Mouse (Mus musculus): ENCODE data around the gene Actr3. TPM values are rescaled to one million over a fixed set of nuclear protein-coding genes. Genes with fewer than 3 reads are reported as not detected.
"Not testable (repeated sequence)": the region's sequence is repeated elsewhere in the genome, so short reads cannot be mapped to it uniquely, and the experiment has no call there.

The Actr3 gene
- polyA plus RNA-seq, 1 experiment from 2014 or later: 223 TPM

DNA sequence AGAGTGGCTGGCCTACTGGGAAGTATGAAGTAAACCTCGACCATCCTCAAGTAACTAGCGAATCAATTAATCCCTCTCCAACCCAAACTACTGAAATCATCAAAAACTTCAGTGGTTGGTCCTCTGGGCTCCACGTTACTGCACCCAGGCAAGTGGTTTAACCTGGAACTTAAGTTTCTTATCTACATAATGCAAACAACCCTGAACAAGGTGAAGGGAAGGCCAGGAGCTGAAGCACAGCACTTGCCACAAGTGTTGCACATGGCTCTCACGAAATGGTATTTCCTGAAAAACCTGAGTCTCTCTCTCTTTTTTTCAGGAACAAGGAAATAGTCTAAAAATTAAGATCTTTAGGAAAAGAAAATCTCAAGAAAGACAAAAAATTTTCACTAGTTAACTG, 4.2 kb downstream of the Actr3 start:
- H3K36me3 ChIP-seq (replicated peaks): no peaks in the 10 kb centered on the region
- no peak for DNase-seq (ENCODE audit: extremely low spot score, low spot score)
- H3K27me3 ChIP-seq (ENCODE audit: poor library complexity, severe bottlenecking): no peaks in the 10 kb centered on the region
- no peak overlapping the region for H3K4me3 ChIP-seq
- H3K4me1 ChIP-seq: peaks cover 33% of the 10 kb centered on the region
- H3K9me3 ChIP-seq: no peaks in the 10 kb centered on the region
- WGBS: 87% methylated on average over 4 of the region's 4 CpGs
- H3K27ac ChIP-seq: no peak overlapping the region

DNA sequence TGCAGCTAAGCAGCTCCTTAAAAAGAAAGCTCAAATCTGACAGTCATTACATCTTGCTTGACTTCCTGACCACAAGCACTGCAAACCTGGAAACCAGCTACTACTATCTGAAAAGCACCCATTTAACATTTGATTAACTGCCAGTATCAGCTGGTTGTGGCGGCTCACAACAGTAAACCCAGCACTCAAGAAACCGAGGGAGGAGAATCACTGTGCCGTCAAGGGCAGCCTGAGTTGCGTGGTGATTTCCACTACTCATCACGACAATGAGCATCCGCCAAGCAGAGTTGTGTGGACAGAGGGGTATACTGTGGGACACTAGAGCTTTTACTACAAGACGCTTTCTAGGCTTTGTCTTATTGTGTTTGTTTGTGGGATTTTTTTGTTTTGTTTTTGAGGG, 4.8 kb downstream of the Actr3 start:
- H3K4me1 ChIP-seq: peaks cover 29% of the 10 kb centered on the region
- no peak overlapping the region for H3K27ac ChIP-seq
- DNase-seq (ENCODE audit: extremely low spot score, low spot score): no peak
- no peaks in the 10 kb centered on the region for H3K27me3 ChIP-seq (ENCODE audit: poor library complexity, severe bottlenecking)
- H3K36me3 ChIP-seq (replicated peaks): no peaks in the 10 kb centered on the region
- no peak overlapping the region for H3K4me3 ChIP-seq
- H3K9me3 ChIP-seq: no peaks in the 10 kb centered on the region
- WGBS: 74% methylated on average over 7 of the region's 7 CpGs

DNA sequence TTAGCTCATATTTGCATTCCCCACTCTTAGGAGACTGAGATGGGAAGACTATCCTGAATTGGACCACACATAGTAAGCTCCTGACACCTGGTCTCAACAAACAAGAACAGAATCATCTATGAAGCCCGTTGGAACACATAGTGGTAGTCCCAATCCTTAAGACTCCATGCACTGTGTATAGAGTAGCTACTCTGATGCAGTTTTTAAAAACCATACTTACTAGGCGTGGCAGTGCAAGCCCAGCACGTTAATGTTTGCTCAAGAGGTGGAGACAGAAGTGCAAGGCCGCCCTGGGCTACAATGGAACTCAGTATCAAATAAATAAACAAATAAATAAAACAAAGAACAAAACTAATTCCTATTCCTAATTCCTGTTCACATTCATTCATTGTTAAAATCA, 5.5 kb downstream of the Actr3 start:
- Histone ChIP-seq H3K4me1 (peaks cover 29% of the 10 kb centered on the region), H3K4me3 (no peak overlapping the region), H3K27me3 (ENCODE audit: poor library complexity, severe bottlenecking) (no peaks in the 10 kb centered on the region), H3K9me3 (no peaks in the 10 kb centered on the region), H3K27ac (no peak overlapping the region), H3K36me3 (replicated peaks) (no peaks in the 10 kb centered on the region)
- 95% methylated on average over 4 of the region's 4 CpGs for WGBS
- DNase-seq (ENCODE audit: extremely low spot score, low spot score): no peak

DNA sequence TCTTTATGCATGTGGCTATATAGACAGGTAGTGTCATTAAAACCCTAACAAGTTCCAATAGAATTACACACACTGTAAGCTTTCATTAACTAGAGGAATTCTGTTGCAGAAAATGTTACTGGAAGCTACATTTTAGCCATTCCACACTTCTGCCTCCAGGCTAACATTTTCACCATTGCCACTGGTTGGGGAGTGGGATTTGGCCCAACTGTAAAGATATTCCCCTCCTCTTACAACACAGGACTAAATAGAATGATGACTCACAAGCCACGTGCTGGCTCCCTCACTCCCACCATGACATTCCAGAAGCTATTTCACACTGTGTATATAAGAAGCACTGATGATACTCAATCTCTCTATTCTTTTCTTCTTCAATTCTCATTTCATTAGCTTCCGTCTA, 7.2 kb downstream of the Actr3 start:
- no peaks in the 10 kb centered on the region for H3K27me3 ChIP-seq (ENCODE audit: poor library complexity, severe bottlenecking)
- H3K4me1 ChIP-seq: peaks cover 19% of the 10 kb centered on the region
- H3K9me3 ChIP-seq: no peaks in the 10 kb centered on the region
- WGBS: 59% methylated on average over 2 of the region's 2 CpGs
- no peak overlapping the region for H3K27ac ChIP-seq
- H3K36me3 ChIP-seq (replicated peaks): no peaks in the 10 kb centered on the region
- H3K4me3 ChIP-seq: no peak overlapping the region
- DNase-seq (ENCODE audit: extremely low spot score, low spot score): no peak

DNA sequence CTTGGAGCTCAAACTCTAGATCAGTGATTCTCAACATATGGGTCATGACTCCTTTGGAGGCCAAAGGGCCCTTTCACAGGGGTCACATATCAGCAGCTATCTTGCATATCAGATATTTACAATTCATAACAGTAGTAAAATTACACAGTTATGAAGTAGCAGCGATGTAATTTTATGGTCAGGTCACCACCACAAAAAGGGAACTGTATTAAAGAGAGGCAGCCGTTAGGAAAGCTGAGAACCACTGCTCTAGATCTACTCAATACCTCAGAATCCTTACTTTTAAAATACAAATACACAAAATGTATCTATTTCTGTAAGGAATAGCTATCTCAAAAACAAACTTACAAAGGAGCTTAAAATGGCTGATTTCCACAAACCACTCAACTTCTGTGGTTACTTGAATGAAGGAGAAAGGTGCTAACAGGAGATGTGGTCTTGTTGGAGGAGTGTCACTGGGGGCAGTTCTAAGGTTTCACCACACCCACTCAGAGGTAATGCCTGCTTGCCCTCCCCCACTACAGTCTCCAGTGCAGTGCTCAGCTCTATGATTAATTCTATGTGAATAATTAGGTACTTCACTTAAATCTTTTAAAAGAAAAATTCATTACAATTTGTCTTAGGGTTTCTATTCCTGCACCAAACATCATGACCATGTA, 9.0 kb downstream of the Actr3 start:
- no peak for DNase-seq (ENCODE audit: extremely low spot score, low spot score)
- H3K9me3 ChIP-seq: no peaks in the 10 kb centered on the region
- H3K4me3 ChIP-seq: no peak overlapping the region
- peaks cover 10% of the 10 kb centered on the region; the same call in 1 of the 2 replicates for H3K4me1 ChIP-seq
- H3K27ac ChIP-seq: no peak overlapping the region
- H3K36me3 ChIP-seq (replicated peaks): no peaks in the 10 kb centered on the region
- 90% methylated on average over 2 of the region's 2 CpGs for WGBS
- no peaks in the 10 kb centered on the region for H3K27me3 ChIP-seq (ENCODE audit: poor library complexity, severe bottlenecking)

DNA sequence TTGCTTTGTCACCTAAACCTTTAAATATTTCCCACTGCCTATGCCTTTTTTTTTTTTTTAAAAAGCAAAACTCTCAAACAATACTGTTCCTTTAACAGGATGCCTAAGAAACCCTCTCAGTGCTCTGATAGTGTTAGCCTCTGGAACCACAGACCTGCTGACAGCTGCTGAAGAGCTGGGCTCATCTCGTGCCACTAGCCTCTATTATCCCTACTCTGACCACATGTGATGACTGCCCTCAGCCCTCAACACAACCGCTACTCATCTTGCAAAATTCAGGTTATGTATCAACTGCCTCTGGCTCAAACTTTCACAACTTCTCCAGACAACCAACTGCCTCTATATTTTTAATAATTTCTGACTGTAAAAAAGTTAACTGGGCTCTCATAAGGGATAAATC, 15.6 kb downstream of the Actr3 start:
- WGBS: 79% methylated on average over 2 of the region's 2 CpGs
- no peaks in the 10 kb centered on the region for H3K4me1 ChIP-seq
- H3K27me3 ChIP-seq (ENCODE audit: poor library complexity, severe bottlenecking): no peaks in the 10 kb centered on the region
- H3K36me3 ChIP-seq (replicated peaks): peaks cover 18% of the 10 kb centered on the region
- H3K9me3 ChIP-seq: no peaks in the 10 kb centered on the region
- H3K4me3 ChIP-seq: no peak overlapping the region
- no peak overlapping the region for H3K27ac ChIP-seq
- DNase-seq (ENCODE audit: extremely low spot score, low spot score): no peak

DNA sequence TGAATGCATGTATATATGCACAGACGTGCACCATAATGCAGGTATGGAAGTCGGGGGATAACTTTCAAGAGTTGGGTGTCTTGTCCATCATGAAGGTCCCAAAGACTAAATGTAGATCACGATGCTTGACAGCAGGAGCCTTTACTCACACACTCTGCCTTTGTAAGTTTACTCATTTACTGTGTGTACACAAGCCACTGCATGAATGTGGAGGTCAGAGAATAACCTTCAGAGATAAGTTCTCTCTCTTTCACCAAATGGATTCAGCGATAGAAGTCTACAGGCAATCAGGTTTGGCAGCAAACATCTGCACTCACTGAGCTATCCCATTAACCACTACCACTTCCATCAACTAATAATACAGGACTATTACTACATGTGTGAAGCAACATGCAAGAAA, 16.8 kb downstream of the Actr3 start:
- 94% methylated on average over 4 of the region's 4 CpGs for WGBS
- no peaks in the 10 kb centered on the region for H3K9me3 ChIP-seq
- DNase-seq (ENCODE audit: extremely low spot score, low spot score): no peak
- no peak overlapping the region for H3K27ac ChIP-seq
- H3K36me3 ChIP-seq (replicated peaks): peaks cover 26% of the 10 kb centered on the region
- H3K4me1 ChIP-seq: no peaks in the 10 kb centered on the region
- no peak overlapping the region for H3K4me3 ChIP-seq
- no peaks in the 10 kb centered on the region for H3K27me3 ChIP-seq (ENCODE audit: poor library complexity, severe bottlenecking)

DNA sequence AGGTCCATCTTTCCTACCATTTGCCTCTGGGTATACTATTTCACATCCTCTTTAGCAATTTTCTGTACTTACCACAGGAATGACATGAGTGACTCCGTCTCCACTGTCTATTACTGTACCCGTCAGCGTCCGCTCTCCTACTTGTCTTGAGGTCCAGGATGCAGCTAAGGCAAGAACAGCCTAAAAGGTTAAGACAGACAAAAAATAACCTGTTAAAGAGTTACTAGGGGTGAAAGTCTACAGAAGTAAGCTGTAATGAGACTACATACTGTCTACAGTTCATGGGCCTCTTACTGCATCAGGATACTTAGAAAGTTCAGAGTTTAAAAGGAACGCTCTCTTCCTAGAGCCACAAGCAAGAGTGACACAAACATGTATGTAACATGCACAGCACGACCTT, 28.3 kb downstream of the Actr3 start:
- no peaks in the 10 kb centered on the region for H3K27me3 ChIP-seq (ENCODE audit: poor library complexity, severe bottlenecking)
- H3K4me3 ChIP-seq: no peak overlapping the region
- H3K9me3 ChIP-seq: no peaks in the 10 kb centered on the region
- H3K4me1 ChIP-seq: no peaks in the 10 kb centered on the region
- WGBS: 91% methylated on average over 6 of the region's 6 CpGs
- DNase-seq (ENCODE audit: extremely low spot score, low spot score): no peak
- no peak overlapping the region for H3K27ac ChIP-seq
- peaks cover 72% of the 10 kb centered on the region for H3K36me3 ChIP-seq (replicated peaks)

DNA sequence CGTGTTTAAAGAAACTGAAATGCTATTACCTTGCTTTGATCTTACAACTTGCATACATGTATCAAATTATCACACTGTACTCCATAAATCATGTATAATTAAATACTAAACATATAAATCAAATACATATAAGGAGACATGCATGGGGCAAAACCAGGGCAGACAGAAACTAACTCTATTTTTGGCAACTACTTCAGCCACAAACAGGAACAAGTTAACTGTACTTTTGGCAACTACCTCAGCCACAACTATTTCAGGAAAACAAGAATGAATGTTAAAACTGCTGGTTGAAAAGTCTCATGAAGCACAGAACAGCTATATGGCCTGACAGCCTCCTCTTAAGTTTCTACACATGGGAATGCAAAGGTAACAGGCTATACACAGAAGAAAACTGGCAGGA, 40.1 kb downstream of the Actr3 start:
- H3K4me3 ChIP-seq: no peak overlapping the region
- no peaks in the 10 kb centered on the region for H3K4me1 ChIP-seq
- 97% methylated on average over 1 of the region's 1 CpGs for WGBS
- no peak overlapping the region for H3K27ac ChIP-seq
- no peak for DNase-seq (ENCODE audit: extremely low spot score, low spot score)
- H3K9me3 ChIP-seq: no peaks in the 10 kb centered on the region
- H3K36me3 ChIP-seq (replicated peaks): peaks cover 78% of the 10 kb centered on the region
- H3K27me3 ChIP-seq (ENCODE audit: poor library complexity, severe bottlenecking): no peaks in the 10 kb centered on the region

DNA sequence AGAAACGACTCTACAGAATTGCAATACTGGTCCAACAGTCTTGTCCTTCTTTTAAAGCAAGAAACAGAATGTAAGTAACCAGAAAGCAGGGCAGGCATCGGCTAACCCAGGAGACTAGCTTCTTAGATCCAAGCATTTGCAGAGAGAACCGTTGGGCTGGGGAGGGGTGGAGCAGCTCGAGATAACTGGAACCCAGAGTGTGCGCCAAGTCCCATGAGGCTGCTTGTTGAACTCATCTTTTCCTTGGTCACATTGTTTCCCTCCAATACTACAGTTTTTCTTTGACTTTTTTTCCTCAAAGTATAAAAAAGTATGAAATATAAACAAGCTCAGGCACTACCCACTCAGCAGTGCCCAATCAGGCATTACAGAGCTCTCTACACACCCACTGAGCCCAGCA, 42.2 kb downstream of the Actr3 start:
- not testable (repeated sequence) for H3K4me3 ChIP-seq; H3K27me3 ChIP-seq (ENCODE audit: poor library complexity, severe bottlenecking); H3K4me1 ChIP-seq; H3K27ac ChIP-seq; DNase-seq (ENCODE audit: extremely low spot score, low spot score); H3K9me3 ChIP-seq
- H3K36me3 ChIP-seq (replicated peaks): peaks cover 57% of the 10 kb centered on the region
- 94% methylated on average over 5 of the region's 5 CpGs for WGBS

DNA sequence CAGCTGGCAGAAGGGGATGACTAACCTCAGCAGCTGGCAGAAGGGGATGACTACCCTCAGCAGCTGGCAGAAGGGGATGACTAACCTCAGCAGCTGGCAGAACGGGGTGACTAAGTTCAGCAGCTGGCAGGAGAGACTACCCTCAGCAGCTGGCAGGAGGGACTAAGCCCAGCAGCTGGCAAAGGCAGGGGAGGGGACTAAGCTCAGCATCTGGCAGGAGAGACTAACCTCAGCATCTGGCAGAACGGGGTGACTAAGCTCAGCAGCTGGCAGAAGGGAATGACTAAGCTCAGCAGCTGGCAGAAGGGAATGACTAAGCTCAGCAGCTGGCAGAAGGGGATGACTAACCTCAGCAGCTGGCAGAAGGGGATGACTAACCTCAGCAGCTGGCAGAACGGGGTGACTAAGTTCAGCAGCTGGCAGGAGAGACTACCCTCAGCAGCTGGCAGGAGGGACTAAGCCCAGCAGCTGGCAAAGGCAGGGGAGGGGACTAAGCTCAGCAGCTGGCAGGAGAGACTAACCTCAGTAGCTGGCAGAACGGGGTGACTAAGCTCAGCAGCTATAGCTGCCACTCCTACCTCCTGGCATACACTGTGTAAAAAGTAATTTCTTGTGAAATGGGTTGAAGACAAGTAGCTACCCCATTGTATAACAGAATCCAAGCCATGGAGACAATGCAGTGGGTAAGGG, 45.3 kb downstream of the Actr3 start:
- H3K9me3 ChIP-seq; H3K4me1 ChIP-seq; H3K27me3 ChIP-seq (ENCODE audit: poor library complexity, severe bottlenecking); DNase-seq (ENCODE audit: extremely low spot score, low spot score); H3K27ac ChIP-seq; H3K4me3 ChIP-seq: not testable (repeated sequence)
- 81% methylated on average over 4 of the region's 4 CpGs for WGBS
- H3K36me3 ChIP-seq (replicated peaks): peaks cover 26% of the 10 kb centered on the region

DNA sequence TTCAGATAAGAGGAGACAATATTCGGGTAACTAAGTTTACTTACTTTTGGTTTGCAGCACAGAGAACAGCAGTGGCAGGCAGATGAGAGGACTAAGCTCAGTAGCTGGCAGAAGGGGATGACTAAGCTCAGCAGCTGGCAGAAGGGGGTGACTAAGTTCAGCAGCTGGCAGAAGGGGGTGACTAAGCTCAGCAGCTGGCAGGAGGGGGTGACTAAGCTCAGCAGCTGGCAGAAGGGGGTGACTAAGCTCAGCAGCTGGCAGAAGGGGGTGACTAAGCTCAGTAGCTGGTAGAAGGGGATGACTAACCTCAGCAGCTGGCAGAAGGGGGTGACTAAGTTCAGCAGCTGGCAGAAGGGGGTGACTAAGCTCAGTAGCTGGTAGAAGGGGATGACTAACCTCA, 45.9 kb downstream of the Actr3 start:
- H3K4me3 ChIP-seq; H3K9me3 ChIP-seq; H3K27ac ChIP-seq; H3K4me1 ChIP-seq; DNase-seq (ENCODE audit: extremely low spot score, low spot score); H3K27me3 ChIP-seq (ENCODE audit: poor library complexity, severe bottlenecking): not testable (repeated sequence)
- WGBS: 94% methylated on average over 1 of the region's 1 CpGs
- peaks cover 23% of the 10 kb centered on the region for H3K36me3 ChIP-seq (replicated peaks)

DNA sequence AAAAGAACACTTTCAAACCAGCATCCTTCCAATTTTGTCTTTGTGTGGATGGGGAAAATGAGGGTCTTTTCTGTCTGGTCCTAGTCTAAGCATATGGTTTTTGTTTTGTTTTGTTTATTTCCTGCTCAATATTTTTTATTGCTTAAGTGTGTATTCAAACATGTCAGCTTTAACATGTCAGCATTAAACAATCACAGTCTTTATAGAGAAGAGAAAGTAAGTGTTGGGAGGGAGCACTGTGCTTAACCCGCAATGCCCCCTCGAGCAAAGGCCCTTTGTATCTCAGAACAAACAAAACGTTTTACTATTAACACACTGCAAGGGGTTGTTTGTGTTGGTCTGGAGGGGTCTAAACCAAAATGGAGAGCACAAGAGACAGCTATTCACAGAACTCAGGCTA, 47.2 kb downstream of the Actr3 start:
- no peak overlapping the region for H3K27ac ChIP-seq
- H3K4me3 ChIP-seq: no peak overlapping the region
- peaks cover 16% of the 10 kb centered on the region for H3K36me3 ChIP-seq (replicated peaks)
- H3K27me3 ChIP-seq (ENCODE audit: poor library complexity, severe bottlenecking): no peaks in the 10 kb centered on the region
- H3K9me3 ChIP-seq: no peaks in the 10 kb centered on the region
- peaks cover 7% of the 10 kb centered on the region for H3K4me1 ChIP-seq
- 34% methylated on average over 3 of the region's 3 CpGs for WGBS
- DNase-seq (ENCODE audit: extremely low spot score, low spot score): no peak

Data from forebrain, embryonic 10.5 days (tissue).